Mouse (Mus musculus): ENCODE measurements at regions not wholly inside any gene's neighbourhood (a gene's known extent, or its start where the extent isn't known, plus 50 kb on each side); places are given as distances from the start of the nearest gene placed in this dataset.
"Not testable (repeated sequence)": the region's sequence is repeated elsewhere in the genome, so short reads cannot be mapped to it uniquely, and the experiment has no call there.

DNA sequence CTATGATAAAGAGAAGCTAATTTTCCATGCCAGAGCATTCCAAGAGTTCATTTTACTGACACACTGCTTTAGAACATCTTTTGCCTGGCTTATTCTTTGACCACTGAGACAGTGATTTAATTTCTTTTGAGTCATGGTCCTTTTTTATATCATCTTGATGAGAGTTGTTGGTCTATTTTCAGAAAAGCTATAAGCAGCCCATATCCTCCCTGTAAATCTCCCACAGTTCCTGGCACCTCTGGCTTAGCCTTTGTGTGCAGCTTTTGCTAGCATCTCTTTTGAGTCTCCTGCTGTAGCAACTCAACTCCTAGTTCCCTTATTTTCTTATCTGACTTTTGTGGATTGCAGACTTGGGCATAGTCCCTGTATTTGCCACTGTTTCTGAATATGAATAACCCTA, 207.5 kb upstream of the 4931417E11Rik start:
- no peak for DNase-seq

- no peak for DNase-seq
Observed at GRCm38 (mm10) chr6:73669401-73669800, 199.9 kb upstream of the 4931417E11Rik start.

GRCm38 (mm10) chr6:73658988-73659387, 189.5 kb upstream of the 4931417E11Rik start:
- DNase-seq: no peak

DNA sequence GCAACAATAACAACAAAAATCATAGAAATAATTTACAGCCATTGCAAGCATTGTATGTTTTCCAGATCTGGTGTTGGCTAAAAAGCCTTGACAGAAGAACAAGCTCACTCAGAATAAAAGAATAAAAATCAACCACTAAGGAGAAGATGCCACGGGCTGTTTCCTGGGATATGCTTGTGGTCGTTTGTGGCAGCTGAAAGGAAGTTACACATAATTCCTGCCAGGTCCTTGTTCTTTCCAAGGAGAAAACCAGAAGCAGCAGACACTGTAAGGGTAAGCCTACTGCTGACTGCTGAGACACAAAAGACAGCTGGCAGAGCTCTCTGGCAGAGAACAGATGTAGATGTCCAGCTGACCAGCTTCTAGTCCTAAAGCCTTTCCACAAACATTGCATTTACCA, 175.9 kb upstream of the 4931417E11Rik start:
- no peak for DNase-seq

DNA sequence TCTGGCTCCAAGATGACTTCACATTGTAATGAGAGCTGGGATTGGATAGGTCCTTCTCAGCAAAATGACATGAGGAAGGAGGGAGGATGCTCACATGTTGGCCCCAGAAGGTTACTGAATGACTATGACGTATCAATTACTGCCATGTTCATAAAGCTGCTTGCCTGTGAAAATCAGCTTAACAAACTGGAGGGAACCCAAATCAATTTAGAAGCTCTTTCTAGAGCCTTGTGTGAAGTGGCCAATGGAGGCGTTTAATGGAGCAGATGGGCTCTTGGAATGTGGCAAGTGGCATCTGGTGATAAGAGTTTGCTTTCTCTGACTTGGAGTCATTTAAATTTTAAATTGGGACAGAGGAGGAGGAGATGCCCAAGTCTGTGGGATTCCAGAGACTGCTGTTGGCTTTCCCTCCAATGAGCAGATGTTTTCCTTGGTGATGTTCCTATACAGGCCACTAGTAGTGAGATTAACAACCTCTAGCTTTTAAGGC, 175.4 kb upstream of the 4931417E11Rik start:
- no peak for DNase-seq

GRCm38 (mm10) chr6:73628600-73628999, 159.1 kb upstream of the 4931417E11Rik start:
- no peak for DNase-seq

GRCm38 (mm10) chr6:73626451-73626850, 157.0 kb upstream of the 4931417E11Rik start:
- DNase-seq: no peak

DNA sequence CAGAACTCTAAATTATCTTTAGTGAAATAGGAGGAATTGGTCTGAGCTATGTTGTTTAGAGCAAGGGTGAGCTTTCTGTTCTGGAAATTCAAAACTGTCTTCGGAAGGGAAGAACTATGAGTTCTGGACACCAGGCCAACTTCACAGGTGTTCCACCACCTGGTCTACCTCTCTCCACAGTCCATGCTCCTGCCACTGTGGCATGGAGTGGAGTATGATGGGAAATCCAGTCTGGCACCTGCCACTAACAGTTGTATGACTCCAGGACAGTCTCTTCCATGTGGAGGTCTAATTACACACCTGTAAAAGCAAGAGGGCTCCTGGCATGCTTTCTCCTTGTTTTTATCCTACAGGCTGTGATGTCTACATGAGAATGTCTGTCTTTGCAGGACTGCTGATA, 154.7 kb upstream of the 4931417E11Rik start:
- no peak for DNase-seq

- DNase-seq: no peak
Observed at GRCm38 (mm10) chr6:73621839-73622426, 152.5 kb upstream of the 4931417E11Rik start.

GRCm38 (mm10) chr6:73612266-73612665, 142.8 kb upstream of the 4931417E11Rik start:
- no peak for DNase-seq

GRCm38 (mm10) chr6:73611839-73612238, 142.4 kb upstream of the 4931417E11Rik start:
- no peak for DNase-seq

DNA sequence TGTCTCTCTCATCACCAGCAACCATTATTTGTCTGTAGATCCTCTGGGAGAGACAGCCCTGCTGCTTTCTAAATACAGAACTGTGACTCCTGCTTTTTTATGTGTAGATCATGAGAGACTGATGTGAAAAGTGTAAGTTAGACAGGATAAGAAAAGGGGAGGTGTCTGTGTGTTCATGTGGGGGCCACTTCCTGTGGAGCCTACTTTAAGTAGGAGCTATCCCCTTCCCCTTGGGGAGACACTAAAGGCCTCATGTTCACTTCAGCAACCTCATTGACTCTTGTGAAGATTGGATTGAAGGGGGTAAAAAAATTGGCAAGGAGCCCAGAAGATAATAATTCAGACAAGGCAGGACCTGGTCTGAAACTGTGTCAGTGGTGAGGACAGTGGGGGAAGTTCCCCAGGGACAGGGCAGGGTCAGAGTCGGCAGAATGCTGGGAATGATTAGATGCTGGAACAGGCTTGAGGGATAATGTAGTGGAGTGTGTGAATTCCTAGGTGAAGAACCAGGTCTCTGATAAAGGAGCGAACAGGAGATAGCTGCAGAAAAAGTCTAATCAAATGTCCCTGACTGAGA, 140.7 kb upstream of the 4931417E11Rik start:
- no peak for DNase-seq

DNA sequence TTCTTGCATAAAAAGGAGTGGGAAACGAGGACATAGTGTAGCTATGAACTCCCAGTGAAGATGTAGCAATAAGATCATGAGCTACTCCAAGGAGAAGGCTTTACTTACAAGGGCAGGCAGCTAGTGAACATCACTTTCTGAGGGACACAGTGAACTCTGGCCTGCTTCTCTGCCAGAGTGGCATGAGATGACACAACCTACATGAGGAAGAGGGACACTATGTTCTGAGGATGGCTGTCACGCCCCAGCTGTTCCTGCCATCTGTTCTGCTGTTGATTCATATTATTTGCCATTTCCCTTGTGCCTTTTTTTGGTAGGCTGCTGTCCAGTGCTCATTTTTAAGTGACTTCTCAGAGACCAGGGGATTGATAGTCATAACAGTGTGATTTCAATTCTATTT, 118.2 kb upstream of the 4931417E11Rik start:
- DNase-seq: no peak

- DNase-seq: no peak
Observed at GRCm38 (mm10) chr6:73576708-73577107, 107.2 kb upstream of the 4931417E11Rik start.

GRCm38 (mm10) chr6:73560000-73560399, 90.5 kb upstream of the 4931417E11Rik start:
- DNase-seq: no peak

- DNase-seq: no peak
Observed at GRCm38 (mm10) chr6:73530559-73530958, 61.1 kb upstream of the 4931417E11Rik start.

- DNase-seq: no peak
Observed at GRCm38 (mm10) chr6:73530098-73530497, 60.6 kb upstream of the 4931417E11Rik start.

- DNase-seq: peak; percentile 9
Observed at GRCm38 (mm10) chr6:73523658-73524057, 54.2 kb upstream of the 4931417E11Rik start.

- DNase-seq: not testable (repeated sequence)
Observed at GRCm38 (mm10) chr6:73519894-73520293, 50.4 kb upstream of the 4931417E11Rik start.

Measured in adrenal gland, postnatal 10 days (tissue).